Mouse (Mus musculus) midbrain, embryonic 16.5 days (tissue): Measurements from ENCODE around the gene Dtx2. TPM values are rescaled to one million over a fixed set of nuclear protein-coding genes. Genes with fewer than 3 reads are reported as not detected.

Source experiments
- ATAC-seq: fragments of 200-750 bp; cut with Nextera tagmentation; 2 replicates; pipeline ENCODE4 v1.8.0; 2017; ENCODE audit warnings: moderate TSS enrichment
- H3K27ac ChIP-seq: fragments of 300-500 bp; sonication (generic); 2 replicates; pipeline ENCODE4 v1.5.1; 2014; ENCODE audit warnings: mild to moderate bottlenecking, low read length, mixed read lengths
- H3K27me3 ChIP-seq: fragments of 300-500 bp; sonication (generic); 2 replicates; pipeline ENCODE4 v1.6.1; 2014; ENCODE audit warnings: low read depth, low read length, mixed read lengths; ENCODE audit not compliant: control insufficient read depth, insufficient read depth
- H3K36me3 ChIP-seq: fragments of 300-500 bp; sonication (generic); 2 replicates; pipeline ENCODE4 v1.6.1; 2014; ENCODE audit warnings: mild to moderate bottlenecking, low read length, moderate library complexity, mixed read lengths; ENCODE audit not compliant: control insufficient read depth, insufficient read depth
- H3K4me1 ChIP-seq: fragments of 300-500 bp; sonication (generic); 2 replicates; pipeline ENCODE4 v1.6.1; 2014; ENCODE audit warnings: mild to moderate bottlenecking, low read length, mixed read lengths; ENCODE audit not compliant: control insufficient read depth, insufficient read depth
- H3K4me2 ChIP-seq: fragments of 300-500 bp; sonication (generic); 2 replicates; pipeline ENCODE4 v1.6.1; 2014; ENCODE audit warnings: mild to moderate bottlenecking, low read length, mixed read lengths
- H3K4me3 ChIP-seq: fragments of 300-500 bp; sonication (generic); 2 replicates; pipeline ENCODE4 v1.5.1; 2014; ENCODE audit warnings: low read depth, mild to moderate bottlenecking, low read length, moderate library complexity, mixed read lengths
- H3K9ac ChIP-seq: fragments of 300-500 bp; sonication (generic); 2 replicates; pipeline ENCODE4 v1.6.1; 2014; ENCODE audit warnings: low read depth, low read length, mixed read lengths
- H3K9me3 ChIP-seq: fragments of 300-500 bp; sonication (generic); replicated peaks from 2 replicates; pipeline ENCODE4 v1.6.1; 2014; ENCODE audit warnings: mild to moderate bottlenecking, low read length, mixed read lengths; ENCODE audit not compliant: control insufficient read depth, poor library complexity, severe bottlenecking
- WGBS: fragments of 180-500 bp; shearing (Covaris S2); extraction: QIAGEN DNeasy Blood & Tissue Kit; methylation state at CpG from one replicate; pipeline ENCODE4 v1.1.7; 2014; 5-methylcytosine and 5-hydroxymethylcytosine counted together
- polyA plus RNA-seq: library from polyadenylated mRNA; unstranded; fragments of >200 nt; fragmentation: Nextera tagmentation; extraction: Ambion mirVana; gene quantifications from 2 replicates; pipeline ENCODE4 v1.2.1, GENCODE M21; 2015

The Dtx2 gene
- polyA plus RNA-seq, 1 experiment from 2014 or later, result 24.0 TPM

GRCm38 (mm10) chr5:136004537-136004936 lies 9.9 kb downstream of the Dtx2 start:
- WGBS, result 82% methylated on average over 4 of the region's 4 CpGs
- H3K4me1 ChIP-seq, result no peaks in the 10 kb centered on the region
- no peak overlapping the region for H3K27ac ChIP-seq
- no peaks in the 10 kb centered on the region for H3K36me3 ChIP-seq
- no peaks in the 10 kb centered on the region for H3K27me3 ChIP-seq
- no peak overlapping the region for H3K4me2 ChIP-seq
- ATAC-seq, result no peak
- H3K9ac ChIP-seq, result no peak overlapping the region
- H3K9me3 ChIP-seq, result no peaks in the 10 kb centered on the region
- H3K4me3 ChIP-seq, result no peak overlapping the region

DNA sequence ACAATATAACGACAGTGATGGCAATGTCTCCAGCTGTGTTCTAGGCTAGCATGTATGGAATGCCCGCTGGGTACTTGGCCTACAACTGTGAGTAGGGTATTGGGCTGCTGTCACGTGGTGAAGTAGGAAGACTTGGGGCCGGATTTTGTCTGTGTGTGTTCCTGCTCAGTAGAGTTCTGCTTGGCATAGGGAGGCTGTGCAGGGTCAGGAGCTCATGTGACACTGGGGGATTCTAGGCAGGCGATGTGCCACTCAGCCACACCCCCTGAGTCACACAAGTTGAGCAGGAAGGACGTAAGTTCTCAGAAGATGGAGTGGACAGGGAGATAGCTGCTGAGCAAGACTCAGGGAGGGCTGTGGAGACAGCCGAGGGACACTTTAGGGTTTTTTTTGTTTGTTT lies 13.1 kb downstream of the Dtx2 start:
- 82% methylated on average over 7 of the region's 7 CpGs for WGBS
- Histone ChIP-seq H3K4me1 (no peaks in the 10 kb centered on the region), H3K36me3 (peaks cover 15% of the 10 kb centered on the region), H3K27ac (no peak overlapping the region), H3K4me2 (no peak overlapping the region), H3K9ac (no peak overlapping the region), H3K27me3 (no peaks in the 10 kb centered on the region), H3K4me3 (no peak overlapping the region), H3K9me3 (no peaks in the 10 kb centered on the region)
- ATAC-seq, result no peak

DNA sequence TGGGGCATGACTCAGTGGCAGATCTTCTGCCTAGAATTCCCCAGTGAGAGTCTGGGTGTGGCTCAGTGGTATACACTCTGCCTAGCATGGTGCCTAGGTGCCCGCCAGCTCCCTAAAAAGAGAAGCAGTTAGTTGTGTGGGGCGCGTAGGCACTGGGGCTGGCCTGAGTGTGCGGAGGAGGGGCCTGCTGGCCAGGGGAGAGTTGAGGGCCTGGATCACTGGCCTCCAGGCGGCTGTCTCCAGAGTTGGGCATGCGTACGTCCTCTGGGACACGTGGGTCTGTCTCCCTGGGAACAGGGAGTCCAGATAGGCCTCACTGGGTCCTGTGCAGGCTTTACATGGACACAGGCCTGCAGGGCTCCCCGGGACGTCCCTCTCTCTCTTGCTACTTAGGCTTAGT lies 20.3 kb downstream of the Dtx2 start:
- Histone ChIP-seq H3K4me1 (peaks cover 11% of the 10 kb centered on the region; the same call in 1 of the 2 replicates), H3K4me2 (no peak overlapping the region), H3K27ac (no peak overlapping the region), H3K27me3 (no peaks in the 10 kb centered on the region), H3K4me3 (no peak overlapping the region), H3K9ac (no peak overlapping the region), H3K9me3 (no peaks in the 10 kb centered on the region), H3K36me3 (peaks cover 14% of the 10 kb centered on the region)
- no peak for ATAC-seq
- WGBS, result 88% methylated on average over 10 of the region's 10 CpGs

GRCm38 (mm10) chr5:136015586-136015985 lies 21.0 kb downstream of the Dtx2 start:
- H3K9me3 ChIP-seq, result no peaks in the 10 kb centered on the region
- no peak overlapping the region for H3K4me3 ChIP-seq
- H3K27ac ChIP-seq, result no peak overlapping the region; the same call in 1 of the 2 replicates
- H3K4me1 ChIP-seq, result peaks cover 11% of the 10 kb centered on the region; the same call in 1 of the 2 replicates
- peaks cover 10% of the 10 kb centered on the region for H3K36me3 ChIP-seq
- no peak overlapping the region for H3K4me2 ChIP-seq
- 77% methylated on average over 10 of the region's 10 CpGs for whole genome bisulfite sequencing
- no peak for ATAC-seq
- H3K27me3 ChIP-seq, result no peaks in the 10 kb centered on the region
- no peak overlapping the region for H3K9ac ChIP-seq

DNA sequence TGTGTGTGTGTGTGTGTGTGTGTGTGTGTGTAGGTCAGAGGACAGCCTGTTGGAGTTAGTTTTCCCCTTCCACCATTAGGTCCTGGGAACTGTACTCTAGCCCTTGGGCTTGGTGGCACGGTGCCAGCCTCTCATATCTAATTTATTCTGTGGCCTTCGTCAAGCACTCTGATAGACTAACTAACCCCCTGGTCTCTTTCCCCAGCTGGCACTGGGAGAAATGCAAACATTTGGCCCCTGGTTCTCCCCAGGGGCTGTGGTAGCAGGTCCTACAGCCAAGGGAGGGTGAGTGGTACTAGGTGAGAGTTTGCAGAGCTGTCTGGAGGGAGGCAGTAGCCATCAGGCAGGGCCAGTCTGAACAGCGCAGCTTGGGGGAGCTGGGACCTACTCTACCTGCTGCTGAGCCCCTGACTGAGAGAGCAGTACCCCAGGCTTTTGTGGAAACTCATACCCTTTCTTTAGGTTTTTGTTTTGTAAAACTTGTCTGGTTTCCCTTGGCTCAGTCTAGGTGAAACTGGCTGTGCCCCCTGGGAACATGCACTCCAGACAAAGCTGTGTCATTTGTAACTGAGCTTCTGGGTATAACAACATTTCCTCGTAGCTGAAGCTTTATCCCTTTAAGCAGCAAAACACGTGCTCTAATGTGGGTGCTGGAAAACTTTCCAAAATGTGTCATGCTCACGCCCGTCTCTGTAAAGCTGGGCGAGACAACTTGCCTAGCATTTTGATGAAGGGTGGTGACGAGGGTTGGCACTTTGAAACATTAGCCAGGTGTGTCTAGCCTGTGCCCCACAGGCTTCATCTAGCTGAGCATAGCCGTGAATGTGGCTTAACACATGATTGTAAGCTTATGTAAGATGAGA lies 21.6 kb downstream of the Dtx2 start:
- no peak for ATAC-seq
- Histone ChIP-seq H3K9me3 (no peaks in the 10 kb centered on the region), H3K4me1 (peaks cover 11% of the 10 kb centered on the region; the same call in 1 of the 2 replicates), H3K9ac (no peak overlapping the region), H3K27me3 (no peaks in the 10 kb centered on the region), H3K27ac (no peak overlapping the region), H3K36me3 (peaks cover 10% of the 10 kb centered on the region), H3K4me3 (no peak overlapping the region), H3K4me2 (no peak overlapping the region)
- 76% methylated on average over 10 of the region's 10 CpGs for WGBS

DNA sequence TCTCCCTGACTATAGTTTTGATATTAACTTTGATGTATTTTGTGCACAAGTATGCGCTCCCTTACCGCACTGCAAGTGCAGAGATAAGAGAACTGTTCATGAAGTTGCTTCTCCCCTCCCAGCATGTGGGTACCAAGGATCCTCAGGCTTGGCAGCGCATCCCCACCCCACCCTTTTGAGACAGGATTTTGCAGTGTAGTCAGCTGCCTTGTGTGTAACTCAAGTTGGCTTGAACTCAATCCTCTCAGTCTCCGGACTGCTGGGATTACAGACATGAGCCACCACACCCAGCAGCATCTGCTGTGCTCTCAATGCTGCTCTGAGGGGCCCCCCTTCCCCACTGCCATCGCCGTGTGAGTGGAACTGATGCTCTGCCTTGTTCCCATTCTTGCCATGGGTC lies 22.7 kb downstream of the Dtx2 start:
- peaks cover 11% of the 10 kb centered on the region; the same call in 1 of the 2 replicates for H3K4me1 ChIP-seq
- H3K36me3 ChIP-seq, result peaks cover 4% of the 10 kb centered on the region
- ATAC-seq, result no peak
- no peaks in the 10 kb centered on the region for H3K27me3 ChIP-seq
- no peak overlapping the region for H3K9ac ChIP-seq
- 78% methylated on average over 6 of the region's 6 CpGs for WGBS
- H3K9me3 ChIP-seq, result no peaks in the 10 kb centered on the region
- H3K4me2 ChIP-seq, result no peak overlapping the region
- H3K4me3 ChIP-seq, result no peak overlapping the region
- H3K27ac ChIP-seq, result no peak overlapping the region

- Histone ChIP-seq H3K4me1 (peaks cover 11% of the 10 kb centered on the region; the same call in 1 of the 2 replicates), H3K4me2 (no peak overlapping the region), H3K9me3 (no peaks in the 10 kb centered on the region), H3K27me3 (no peaks in the 10 kb centered on the region), H3K4me3 (no peak overlapping the region), H3K9ac (no peak overlapping the region), H3K27ac (no peak overlapping the region), H3K36me3 (no peaks in the 10 kb centered on the region)
- ATAC-seq, result no peak
- WGBS, result 74% methylated on average over 2 of the region's 2 CpGs
Observed at GRCm38 (mm10) chr5:136018726-136019125, 24.1 kb downstream of the Dtx2 start.

GRCm38 (mm10) chr5:136019907-136020306 lies 25.3 kb downstream of the Dtx2 start:
- H3K9ac ChIP-seq, result no peak overlapping the region
- H3K27ac ChIP-seq, result no peak overlapping the region
- H3K4me1 ChIP-seq, result peaks cover 11% of the 10 kb centered on the region; the same call in 1 of the 2 replicates
- no peaks in the 10 kb centered on the region for H3K27me3 ChIP-seq
- no peaks in the 10 kb centered on the region for H3K36me3 ChIP-seq
- no peak for ATAC-seq
- H3K4me2 ChIP-seq, result no peak overlapping the region
- no peaks in the 10 kb centered on the region for H3K9me3 ChIP-seq
- WGBS, result 48% methylated on average over 1 of the region's 1 CpGs
- H3K4me3 ChIP-seq, result no peak overlapping the region

DNA sequence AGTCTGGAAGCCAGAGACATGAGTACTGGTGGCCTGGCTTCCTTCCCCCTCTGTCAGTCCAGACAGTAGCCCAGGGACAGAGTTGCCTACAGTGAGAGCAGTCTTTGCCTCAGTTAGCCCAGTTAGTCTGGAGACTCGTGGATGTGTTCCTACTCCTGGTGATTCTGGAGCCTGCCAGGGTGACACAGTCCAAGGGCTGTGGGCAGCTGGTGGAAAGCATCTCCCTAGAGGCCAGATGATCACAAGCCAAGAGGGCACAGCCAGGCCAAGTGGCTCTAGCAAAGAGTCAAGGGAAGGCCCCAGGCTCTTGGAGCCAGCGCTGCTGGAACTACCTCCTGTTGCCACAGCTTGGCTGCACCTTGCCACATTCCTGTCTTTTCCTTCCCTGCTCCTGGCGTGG lies 31.1 kb downstream of the Dtx2 start:
- no peaks in the 10 kb centered on the region for H3K9me3 ChIP-seq
- no peak overlapping the region for H3K9ac ChIP-seq
- ATAC-seq, result no peak
- no peak overlapping the region for H3K4me3 ChIP-seq
- no peaks in the 10 kb centered on the region for H3K27me3 ChIP-seq
- no peak overlapping the region for H3K4me2 ChIP-seq
- H3K4me1 ChIP-seq, result no peaks in the 10 kb centered on the region
- WGBS, result 87% methylated on average over 3 of the region's 3 CpGs
- no peak overlapping the region for H3K27ac ChIP-seq
- H3K36me3 ChIP-seq, result peaks cover 17% of the 10 kb centered on the region; the same call in 1 of the 2 replicates
